Mouse (Mus musculus): ENCODE data around the gene Srgap3. TPM values are rescaled to one million over a fixed set of nuclear protein-coding genes. Genes with fewer than 3 reads are reported as not detected.

Gene Srgap3
- total RNA-seq, 2 experiments from 2014 or later: 232 to 236 TPM

DNA sequence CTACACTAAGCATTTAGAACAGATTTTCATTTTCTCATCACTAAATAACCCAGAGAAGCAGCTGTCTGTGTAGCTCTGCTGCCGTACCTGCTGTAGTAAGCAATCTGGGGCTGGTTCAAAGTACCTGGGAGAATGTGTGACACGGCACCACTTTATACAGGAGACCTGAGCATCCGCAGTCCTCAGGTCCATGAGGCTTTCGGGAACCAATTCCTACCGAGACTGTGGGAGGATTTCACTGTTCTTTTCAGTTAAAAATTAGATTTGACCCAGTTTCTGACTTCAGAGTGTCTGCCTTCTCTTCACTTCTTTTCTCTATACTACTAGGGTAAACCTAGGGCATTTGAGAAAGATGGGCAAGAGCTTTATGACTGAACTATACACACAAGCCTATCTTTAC is 153.2 kb downstream of the Srgap3 start:
- no peak for DNase-seq (ENCODE audit: extremely low spot score in 1 of 2, low spot score in 2 of 2)
- peak overlapping the region; percentile 17 for H3K27ac ChIP-seq
- intact Hi-C loops (cut with DNase I): no loop called here
- H3K4me3 ChIP-seq: no peak overlapping the region
- no peak for TF ChIP-seq CTCF (IDR thresholded peaks at IDR 0.05)

DNA sequence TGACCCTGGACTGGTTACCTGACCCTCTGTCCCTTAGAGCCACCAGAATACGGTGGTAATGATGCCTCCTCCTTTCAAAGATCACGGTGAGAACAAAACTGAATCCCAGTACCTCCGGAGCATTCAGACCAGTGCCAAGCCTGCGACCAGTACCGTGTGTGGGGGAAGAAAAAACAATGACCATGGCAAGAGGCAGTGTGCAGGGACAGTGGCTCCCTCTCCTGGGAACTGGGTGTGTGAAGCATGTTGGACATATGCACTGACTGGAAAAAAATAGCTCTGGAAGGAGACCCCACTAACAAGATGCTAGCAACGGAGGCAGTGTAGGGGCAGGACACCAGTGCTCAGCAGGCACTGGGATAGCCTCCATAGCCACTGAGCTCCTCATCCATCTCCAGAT is 157.2 kb downstream of the Srgap3 start:
- no peak for DNase-seq (ENCODE audit: extremely low spot score in 1 of 2, low spot score in 2 of 2)
- TF ChIP-seq CTCF (IDR thresholded peaks at IDR 0.05): peak; percentile 5; the same call in 1 of the 2 replicates
- Histone ChIP-seq H3K4me3 (no peak overlapping the region), H3K27ac (no peak overlapping the region)
- intact Hi-C loops (cut with DNase I): no loop called here

DNA sequence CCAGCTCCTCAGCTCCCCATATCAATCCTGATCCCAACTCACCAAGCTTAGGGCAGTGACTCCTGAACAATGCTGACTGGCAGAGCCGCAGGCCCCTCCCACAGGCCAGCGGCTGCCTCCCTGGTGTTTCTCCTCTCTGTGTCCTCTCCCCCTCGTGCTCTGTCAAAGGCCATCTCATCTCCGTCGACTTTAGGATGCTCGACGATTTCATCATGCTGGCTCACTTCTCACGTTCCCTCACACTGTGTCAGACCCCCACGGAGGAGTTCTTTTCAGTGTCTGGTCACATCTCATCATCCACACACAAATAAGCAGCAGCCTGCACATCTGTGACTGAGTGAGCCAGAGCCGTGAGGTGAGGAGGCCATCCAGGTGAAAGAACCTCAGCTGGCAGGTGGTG is 158.4 kb downstream of the Srgap3 start:
- intact Hi-C loops (cut with DNase I): no loop called here
- no peak for DNase-seq (ENCODE audit: extremely low spot score in 1 of 2, low spot score in 2 of 2)
- H3K4me3 ChIP-seq: no peak overlapping the region
- H3K27ac ChIP-seq: no peak overlapping the region
- TF ChIP-seq CTCF (IDR thresholded peaks at IDR 0.05): no peak

DNA sequence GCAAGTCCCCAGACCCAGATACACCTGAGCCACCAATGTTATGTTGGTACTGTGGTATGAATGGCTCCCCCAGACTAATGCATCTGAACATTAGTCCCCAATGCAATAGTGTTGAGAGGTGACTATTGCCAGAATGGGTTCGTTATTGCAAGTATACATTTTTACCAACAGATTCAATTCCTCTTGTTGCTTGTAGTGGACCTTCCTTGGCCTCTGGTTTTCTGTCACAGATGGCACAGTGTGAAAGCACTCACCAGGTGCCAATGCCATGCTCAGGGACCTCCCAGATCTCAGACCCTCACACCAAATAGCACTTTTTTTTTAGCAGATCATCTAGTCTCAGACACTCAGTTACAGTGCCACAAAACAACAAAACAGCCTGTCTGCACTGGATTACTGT is 158.9 kb downstream of the Srgap3 start:
- TF ChIP-seq CTCF (IDR thresholded peaks at IDR 0.05): no peak
- intact Hi-C loops (cut with DNase I): no loop called here
- Histone ChIP-seq H3K27ac (no peak overlapping the region), H3K4me3 (no peak overlapping the region)
- no peak for DNase-seq (ENCODE audit: extremely low spot score in 1 of 2, low spot score in 2 of 2)

DNA sequence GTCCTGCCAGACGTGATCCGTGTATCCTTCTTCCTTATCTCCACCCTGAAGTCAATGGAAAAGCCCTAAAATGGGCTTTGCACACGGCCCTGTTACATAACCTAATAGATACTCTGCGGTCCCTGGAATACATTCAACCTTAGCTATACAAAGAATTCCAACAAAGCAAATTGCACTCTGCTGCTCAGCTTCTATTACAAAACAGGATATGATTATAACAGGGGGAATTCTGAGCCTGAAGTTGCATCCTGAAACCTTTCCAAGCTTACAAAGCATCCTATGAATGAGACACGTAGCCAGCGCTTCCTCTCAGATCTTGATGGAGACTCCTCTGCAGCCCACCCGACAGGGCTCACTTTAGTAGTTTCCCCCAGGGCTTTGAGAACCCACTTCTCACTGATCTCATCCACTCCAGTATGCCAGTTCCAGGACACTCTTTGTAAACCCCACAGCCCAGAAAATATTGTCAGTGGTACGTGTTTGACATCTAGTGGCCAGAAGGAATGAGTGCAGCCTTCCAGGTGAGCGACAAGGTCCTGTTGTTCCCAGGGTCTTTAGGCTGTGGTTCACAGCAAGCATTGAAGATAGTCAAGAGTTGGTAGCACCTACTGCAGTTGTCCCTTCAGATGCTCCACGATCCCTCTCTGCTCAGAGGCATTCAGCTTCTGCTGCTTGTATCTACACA is 165.5 kb downstream of the Srgap3 start:
- Histone ChIP-seq H3K27ac (peak overlapping the region; percentile 11; the same call in 1 of the 2 replicates), H3K4me3 (no peak overlapping the region)
- TF ChIP-seq CTCF (IDR thresholded peaks at IDR 0.05): peak; percentile 47
- no peak for DNase-seq (ENCODE audit: extremely low spot score in 1 of 2, low spot score in 2 of 2)
- intact Hi-C loops (cut with DNase I): no loop called here

DNA sequence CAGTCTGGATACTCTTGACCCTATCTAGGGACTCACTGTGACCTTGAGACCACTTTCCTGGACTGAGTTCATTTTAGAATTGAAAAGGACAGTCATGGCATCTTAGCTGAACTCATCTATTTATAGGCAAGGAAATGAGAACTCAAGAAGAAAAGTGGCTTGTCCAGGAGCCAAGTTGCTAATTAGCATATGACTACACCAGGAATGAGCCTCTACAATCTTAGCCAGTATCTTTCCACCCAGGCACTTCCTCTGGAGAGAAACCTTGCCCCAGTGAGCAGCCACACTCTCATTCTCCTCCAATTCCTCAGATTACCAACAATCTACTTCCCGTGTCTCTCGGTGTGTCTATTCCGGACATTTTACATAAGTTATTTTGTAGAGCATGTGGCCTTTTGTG is 168.9 kb downstream of the Srgap3 start:
- no peak for DNase-seq (ENCODE audit: extremely low spot score in 1 of 2, low spot score in 2 of 2)
- no peak for TF ChIP-seq CTCF (IDR thresholded peaks at IDR 0.05)
- Histone ChIP-seq H3K27ac (peak overlapping the region; percentile 81), H3K4me3 (no peak overlapping the region)
- intact Hi-C loops (cut with DNase I): loop anchor here (2.0 to 5.0 kb wide), 2 partner anchors 61 to 169 kb away; partner anchors contain the start of gene Srgap3

DNA sequence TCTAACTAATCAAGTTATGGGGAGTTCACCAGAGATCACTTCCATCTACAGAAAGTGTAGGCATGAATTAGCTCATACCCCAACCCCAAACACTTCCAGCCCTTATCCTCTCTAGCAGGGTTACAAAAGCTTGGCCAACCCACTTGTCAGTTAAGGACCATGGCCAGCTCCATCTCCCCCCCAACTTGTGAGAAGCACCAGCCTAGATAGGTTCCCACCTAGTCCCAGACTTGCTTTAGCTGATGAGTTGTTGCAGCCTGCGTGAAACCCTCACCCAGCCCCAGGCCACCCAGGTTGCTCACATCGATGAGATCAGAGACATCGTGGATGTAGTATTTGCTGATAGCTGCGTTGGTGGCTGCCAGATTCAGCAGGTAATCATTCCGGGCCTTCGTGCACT is 170.3 kb downstream of the Srgap3 start:
- no peak overlapping the region for H3K4me3 ChIP-seq
- H3K27ac ChIP-seq: no peak overlapping the region
- TF ChIP-seq CTCF (IDR thresholded peaks at IDR 0.05): no peak
- intact Hi-C loops (cut with DNase I): loop anchor here (5.0 kb wide), 1 partner anchor 59 kb away; no protein-coding TSS in a partner anchor
- no peak for DNase-seq (ENCODE audit: extremely low spot score in 1 of 2, low spot score in 2 of 2)

DNA sequence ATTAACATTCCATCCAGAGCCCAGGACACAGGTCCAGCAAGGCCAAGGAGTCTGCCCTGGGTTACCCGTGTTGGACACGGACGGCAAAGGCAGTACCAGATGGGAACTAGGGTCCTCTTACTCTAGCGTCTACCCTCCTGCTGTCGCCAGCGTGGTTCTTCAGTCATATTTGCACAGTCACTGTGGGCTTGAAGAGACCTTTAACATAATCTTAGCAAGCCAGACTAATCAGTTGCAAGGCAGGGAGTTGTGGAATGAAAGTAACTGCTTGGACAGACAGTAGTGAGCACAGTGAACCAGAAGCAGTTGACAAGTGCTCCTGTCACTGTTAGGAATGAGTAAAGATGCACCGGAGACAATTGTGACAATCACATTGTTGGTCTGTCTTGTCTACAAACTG is 173.3 kb downstream of the Srgap3 start:
- intact Hi-C loops (cut with DNase I): no loop called here
- no peak for TF ChIP-seq CTCF (IDR thresholded peaks at IDR 0.05)
- DNase-seq (ENCODE audit: extremely low spot score in 1 of 2, low spot score in 2 of 2): no peak
- Histone ChIP-seq H3K27ac (no peak overlapping the region), H3K4me3 (no peak overlapping the region)

DNA sequence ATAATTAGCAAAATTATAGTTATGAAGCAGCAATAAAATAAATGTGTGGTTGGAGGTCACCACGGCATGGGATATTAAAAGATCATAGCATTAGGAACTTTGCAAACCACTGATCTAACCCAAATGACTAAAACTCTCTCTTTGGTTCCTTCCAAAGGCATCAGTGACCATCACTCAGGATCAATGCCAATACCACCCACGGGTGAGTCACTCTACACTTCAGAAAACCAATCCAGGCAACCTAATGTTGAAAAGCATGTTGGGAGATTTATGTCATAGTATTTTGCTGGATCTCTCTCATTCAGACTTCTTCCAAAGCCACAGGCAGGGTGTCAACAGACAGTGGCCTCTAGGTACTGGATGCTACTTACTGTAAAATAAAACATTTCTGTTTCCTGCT is 176.1 kb downstream of the Srgap3 start:
- no peak for TF ChIP-seq CTCF (IDR thresholded peaks at IDR 0.05)
- Histone ChIP-seq H3K4me3 (no peak overlapping the region), H3K27ac (no peak overlapping the region)
- intact Hi-C loops (cut with DNase I): no loop called here
- no peak for DNase-seq (ENCODE audit: extremely low spot score in 1 of 2, low spot score in 2 of 2)

DNA sequence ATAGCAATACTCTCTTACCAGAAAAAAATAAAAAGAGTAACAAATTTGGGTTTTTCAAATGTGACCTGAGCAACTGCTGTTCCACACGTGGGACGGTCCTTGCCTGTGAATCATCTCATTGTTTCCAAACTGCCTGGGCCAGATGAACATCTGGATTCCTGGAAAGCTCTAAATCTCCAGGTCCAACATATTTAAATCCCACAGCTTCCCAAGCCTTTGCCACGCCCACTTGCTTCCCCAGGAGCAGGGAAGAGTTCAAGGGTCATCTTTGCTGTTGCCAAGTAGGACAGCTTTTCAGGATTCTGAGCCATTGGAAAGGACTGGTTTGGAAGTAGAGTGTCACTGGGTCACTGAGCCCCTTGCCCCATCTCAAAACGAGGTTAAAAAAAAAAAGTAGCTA is 188.5 kb downstream of the Srgap3 start:
- DNase-seq (ENCODE audit: extremely low spot score in 1 of 2, low spot score in 2 of 2): no peak

DNA sequence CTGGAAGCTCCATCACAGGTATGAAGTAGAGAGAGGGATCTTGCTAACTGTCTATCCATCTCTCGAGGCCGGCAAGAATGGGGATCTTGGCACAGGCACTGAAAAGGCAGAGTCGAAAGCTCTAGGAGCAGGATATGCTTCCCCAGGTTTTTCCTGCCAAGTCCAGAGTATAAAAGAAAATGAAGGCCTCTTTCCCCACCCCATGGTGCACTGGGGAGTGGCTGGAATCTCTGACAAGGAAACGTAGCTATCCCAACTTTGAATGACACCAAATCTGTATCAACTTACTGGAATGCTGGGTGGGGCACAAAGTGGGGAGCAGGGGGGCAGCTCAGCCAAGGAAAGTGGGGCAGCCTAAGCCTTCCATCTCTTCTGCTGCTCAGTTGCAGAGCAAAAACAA is 190.2 kb downstream of the Srgap3 start:
- intact Hi-C loops (cut with DNase I): no loop called here
- Histone ChIP-seq H3K27ac (peak overlapping the region; percentile 60; the same call in 1 of the 2 replicates), H3K4me3 (no peak overlapping the region)
- no peak for TF ChIP-seq CTCF (IDR thresholded peaks at IDR 0.05)
- DNase-seq (ENCODE audit: extremely low spot score in 1 of 2, low spot score in 2 of 2): no peak

More for the DNA sequence above, 188.5 kb downstream of the Srgap3 start:
- H3K4me3 ChIP-seq: no peak overlapping the region
- no peak for TF ChIP-seq CTCF (IDR thresholded peaks at IDR 0.05)
- intact Hi-C loops (cut with DNase I): no loop called here
- no peak overlapping the region for H3K27ac ChIP-seq

DNA sequence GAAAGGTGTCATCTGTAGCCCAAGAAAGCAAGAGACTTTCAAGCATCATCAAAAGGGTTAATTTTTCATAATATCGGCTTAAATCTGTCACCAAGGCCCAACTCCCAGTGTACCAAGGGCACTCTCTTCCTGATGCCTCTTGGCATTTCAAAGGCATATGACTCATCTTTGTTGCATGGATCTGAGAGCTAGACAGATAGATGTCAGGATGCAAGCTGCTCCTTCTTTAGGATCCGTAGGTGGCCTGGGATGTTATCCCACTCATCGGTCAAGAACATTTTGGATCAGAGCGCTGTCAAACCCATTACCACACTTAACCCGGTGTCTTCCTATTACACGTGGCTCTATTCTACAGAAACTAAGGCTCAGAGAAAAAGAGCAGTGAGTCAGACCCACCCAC is 192.1 kb downstream of the Srgap3 start:
- no peak overlapping the region for H3K27ac ChIP-seq

DNA sequence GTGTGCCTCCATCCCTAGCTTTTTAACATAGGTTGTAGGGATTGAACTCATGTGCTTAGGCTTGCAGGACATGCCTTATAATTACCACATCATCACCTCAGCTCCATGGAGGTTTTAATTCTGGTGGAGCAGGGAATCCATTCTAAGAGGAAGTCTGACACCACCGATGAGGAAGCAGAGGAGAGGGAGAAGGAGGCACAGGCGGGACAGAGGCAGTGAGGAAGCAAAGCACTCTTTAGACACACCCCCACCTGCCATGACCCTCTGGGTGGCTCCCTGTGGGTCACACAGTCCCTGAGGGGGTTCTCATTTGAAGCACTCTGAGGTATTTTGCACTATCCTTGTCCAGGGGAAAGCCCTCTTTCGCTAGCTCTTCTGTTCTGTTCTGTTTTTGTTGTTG is 194.5 kb downstream of the Srgap3 start:
- H3K27ac ChIP-seq: no peak overlapping the region
- no peak for DNase-seq (ENCODE audit: extremely low spot score in 1 of 2, low spot score in 2 of 2)
- intact Hi-C loops (cut with DNase I): no loop called here
- no peak overlapping the region for H3K4me3 ChIP-seq
- TF ChIP-seq CTCF (IDR thresholded peaks at IDR 0.05): no peak

More for the DNA sequence above, 192.1 kb downstream of the Srgap3 start:
- TF ChIP-seq CTCF (IDR thresholded peaks at IDR 0.05): no peak
- intact Hi-C loops (cut with DNase I): no loop called here
- no peak overlapping the region for H3K4me3 ChIP-seq
- DNase-seq (ENCODE audit: extremely low spot score in 1 of 2, low spot score in 2 of 2): no peak

Measured in left cerebral cortex, adult 2 months (tissue).